Mouse (Mus musculus) 416B (cell line): ENCODE measurements around the gene Phactr1.
"Not testable (repeated sequence)": the region's sequence is repeated elsewhere in the genome, so short reads cannot be mapped to it uniquely, and the experiment has no call there.

Source experiments
- DNase-seq: peaks from one replicate; pipeline ENCODE4 v3.0.0; 2011; ENCODE audit warnings: low read depth

Gene Phactr1

DNA sequence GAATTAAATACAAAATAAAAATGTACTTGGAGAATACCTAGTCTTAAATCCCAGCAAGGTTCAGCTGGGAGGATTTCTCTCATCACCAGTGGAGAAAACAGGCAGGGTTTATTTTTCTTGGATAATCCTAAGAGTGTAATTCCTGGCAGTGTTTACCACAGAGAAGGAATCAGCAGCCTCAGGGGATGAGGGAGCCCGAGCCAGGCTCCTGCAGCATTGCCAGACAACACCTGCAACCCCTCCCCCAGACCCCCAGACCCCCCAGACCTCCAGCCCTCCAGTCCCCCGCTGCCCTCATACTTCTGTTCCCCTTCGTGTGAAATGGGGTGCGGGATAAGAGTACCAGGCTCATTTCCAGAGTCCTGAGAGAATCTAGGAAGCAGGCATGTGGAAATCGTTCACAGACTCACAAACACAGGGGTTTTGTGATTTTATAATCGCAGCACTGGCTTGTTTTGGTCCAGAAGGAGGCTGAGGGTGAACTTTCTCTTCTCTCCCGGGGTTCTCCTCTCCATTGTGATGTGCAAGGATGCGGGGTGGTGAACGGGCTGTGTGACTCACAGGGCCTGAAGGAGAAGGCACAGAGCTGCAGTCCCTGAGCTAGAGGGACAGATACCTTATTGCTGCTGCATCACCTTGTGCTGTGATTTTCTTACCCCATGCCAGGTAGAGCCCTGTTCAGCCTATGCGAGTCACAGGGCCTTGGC is 249.3 kb downstream of the Phactr1 start:
- no peak for DNase-seq

DNA sequence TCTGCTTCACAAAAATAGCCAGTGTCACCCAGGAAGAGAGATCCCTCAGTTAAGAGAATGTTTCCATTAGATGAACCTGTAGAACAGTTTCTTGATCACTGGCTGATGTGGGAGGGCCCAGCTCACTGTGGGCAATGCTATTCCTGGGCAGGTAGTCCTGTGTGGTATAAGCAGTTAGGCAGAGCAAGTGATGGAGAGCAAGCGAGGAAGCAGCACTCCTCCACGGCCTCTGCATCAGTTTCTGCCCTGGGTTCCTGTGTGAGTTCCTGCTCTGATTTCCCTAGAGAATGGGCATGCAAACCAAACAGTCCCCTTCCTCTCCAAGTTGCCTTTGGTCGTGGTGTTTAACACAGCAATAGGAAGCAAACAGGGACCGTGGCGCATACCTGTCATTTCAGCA is 251.6 kb downstream of the Phactr1 start:
- no peak for DNase-seq

DNA sequence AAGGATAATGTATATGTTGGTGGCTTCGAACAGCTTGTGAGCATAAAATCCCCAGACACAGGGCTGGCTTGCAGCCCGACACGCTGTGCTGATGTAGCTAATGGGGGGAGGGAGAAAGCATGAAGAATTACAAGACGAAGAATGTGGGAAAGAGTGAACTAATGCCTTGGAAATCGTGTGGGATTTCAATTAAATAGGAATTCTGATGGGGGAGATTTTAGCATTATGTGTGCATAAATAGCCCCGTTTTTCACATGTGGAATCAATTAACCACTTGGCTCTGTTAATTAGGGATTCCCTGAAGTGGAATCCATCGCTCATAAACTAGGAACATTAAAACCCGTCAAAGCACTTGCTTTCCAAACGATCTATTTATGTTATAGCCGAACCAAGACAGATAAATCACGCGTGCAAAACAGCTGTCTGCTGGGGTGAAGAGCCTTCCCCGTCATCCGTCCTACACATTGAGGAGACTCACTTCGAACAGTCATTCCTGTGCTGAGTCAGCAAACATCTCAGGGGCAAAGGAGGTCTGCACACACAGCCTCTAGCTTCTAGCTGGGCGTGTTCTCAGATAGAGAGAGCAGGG is 254.2 kb downstream of the Phactr1 start:
- no peak for DNase-seq

DNA sequence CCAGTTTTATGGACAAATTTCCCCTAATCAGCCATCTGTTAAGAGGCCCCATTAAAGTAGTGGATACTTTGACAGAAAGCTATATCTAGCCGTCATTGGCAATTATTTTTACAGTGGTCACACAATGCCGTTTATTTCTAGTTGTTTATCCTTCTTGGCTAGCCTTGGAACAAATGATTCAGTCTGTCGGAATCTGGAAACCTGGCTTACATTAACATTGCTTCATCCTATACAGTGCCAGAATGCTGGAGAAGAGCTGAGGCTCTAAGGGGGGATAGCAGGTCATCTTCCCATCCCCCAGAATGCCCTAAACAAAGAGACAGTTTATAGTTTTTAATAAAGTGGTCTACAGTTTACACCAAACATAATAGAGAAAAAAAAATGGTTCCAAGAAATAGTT is 257.4 kb downstream of the Phactr1 start:
- DNase-seq: no peak

DNA sequence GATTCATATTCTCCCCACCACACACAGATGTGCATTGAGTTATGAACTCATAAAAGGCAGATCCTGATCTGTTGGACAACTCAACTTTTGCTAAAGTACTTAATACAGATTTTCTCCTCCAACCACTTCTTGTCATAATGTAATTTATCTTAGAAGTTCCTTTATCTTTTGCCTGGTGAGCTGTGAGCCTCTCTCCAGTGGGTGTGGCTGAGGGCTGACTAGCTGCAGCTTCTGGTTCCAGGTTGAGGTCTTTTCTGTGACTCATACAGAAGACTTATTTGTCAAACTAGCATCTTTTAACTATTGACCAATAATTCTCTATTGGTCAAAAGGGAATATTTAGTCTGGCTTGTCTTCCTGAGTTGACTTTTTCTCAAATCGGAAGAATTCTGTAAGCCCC is 257.9 kb downstream of the Phactr1 start:
- DNase-seq: no peak

DNA sequence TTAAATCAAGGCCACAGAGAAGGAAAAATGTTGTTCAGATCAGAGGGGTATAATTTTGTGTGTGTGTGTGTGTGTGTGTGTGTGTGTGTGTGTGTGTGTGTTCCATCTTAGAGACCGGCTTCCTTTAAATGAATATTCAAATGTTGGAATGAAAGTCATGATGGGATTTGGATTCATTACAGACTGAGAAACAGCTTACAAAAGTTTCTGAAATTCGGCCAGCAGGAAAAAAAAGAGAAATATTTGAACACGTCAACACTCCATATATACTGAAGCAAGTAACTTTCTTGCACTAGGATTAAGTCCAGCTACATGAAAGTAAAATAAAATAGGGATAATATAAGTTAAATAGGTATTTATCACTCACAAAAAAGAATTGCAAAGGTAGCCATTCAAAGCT is 259.8 kb downstream of the Phactr1 start:
- DNase-seq: no peak

DNA sequence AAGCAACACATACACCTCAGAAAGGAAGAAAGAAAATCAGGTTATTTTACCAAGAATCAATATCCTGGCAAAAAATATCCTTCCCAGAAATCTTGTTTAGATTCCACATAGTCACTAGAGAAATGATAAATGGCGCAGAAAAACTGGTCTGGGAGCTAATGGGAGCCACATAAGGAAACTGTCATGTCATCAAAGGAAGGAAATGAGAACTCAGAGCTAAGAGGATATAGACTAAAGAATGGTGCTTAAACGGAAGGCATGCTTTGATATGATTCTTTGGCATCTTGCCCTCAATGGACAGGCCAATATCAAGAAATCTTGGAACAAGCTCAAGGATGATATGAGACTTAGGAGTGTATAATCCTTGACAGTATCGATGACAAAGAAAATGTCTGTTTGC is 263.7 kb downstream of the Phactr1 start:
- DNase-seq: peak; percentile 5

DNA sequence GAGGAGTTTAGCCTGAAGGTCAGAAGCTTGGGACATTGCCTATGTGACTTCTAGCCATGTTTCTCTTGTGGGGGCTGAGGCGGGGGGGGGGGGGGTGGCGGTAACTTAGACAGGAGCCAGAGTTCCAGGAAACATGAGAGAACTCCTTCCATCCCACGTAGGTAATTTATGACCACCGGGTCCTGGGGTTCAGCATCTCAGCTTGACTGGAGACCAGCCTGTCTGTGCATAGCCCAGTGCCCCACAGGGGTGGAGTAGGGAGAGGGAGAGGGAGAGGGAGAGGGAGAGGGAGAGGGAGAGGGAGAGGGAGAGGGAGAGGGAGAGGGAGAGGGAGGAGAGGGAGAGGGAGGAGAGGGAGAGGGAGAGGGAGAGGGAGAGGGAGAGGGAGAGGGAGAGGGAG is 264.8 kb downstream of the Phactr1 start:
- not testable (repeated sequence) for DNase-seq

DNA sequence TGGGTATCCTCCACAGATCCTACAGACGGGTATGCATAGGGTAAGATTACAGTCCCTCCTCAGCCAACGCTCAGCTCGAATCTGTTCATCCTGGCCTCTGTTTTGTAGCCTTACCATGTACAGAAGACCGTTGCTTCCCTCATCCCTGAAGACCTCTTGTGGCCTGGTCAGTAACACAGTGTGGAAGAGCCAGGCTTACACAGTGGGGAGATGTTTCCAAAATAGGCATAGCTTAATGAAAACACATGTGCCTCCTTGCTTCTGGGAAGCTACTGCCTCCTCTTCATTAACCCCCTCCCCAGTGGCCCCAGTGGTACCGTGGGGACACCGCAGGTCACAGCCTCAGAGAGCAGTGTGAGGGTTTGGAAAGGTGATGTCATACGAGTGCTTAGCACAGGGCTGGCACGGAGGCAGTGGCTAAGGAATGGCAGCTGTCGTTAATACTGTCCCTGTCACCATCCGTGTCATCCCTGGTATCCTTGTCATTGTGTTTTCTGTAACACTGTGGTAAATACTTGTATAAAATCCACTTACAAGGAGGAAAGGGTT is 268.4 kb downstream of the Phactr1 start:
- DNase-seq: no peak

DNA sequence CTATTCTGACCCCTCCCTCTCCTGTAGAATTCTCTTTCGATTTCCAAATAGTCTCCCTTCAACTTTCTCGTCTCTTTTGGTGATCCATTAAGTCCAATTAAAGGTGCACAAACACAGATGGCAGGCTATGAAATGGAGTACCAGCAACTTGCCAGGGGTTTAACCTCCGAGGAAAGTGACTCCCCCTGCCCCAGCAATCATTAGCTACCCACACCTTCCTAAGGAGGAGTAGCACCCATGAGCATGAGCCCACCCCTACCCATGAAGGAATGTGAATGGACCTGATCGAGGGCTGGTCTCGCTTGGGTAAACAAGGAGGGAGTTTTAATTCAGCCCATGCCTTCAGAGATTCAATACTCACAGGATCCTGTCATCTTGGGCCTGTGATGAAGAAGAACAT is 268.9 kb downstream of the Phactr1 start:
- DNase-seq: no peak

DNA sequence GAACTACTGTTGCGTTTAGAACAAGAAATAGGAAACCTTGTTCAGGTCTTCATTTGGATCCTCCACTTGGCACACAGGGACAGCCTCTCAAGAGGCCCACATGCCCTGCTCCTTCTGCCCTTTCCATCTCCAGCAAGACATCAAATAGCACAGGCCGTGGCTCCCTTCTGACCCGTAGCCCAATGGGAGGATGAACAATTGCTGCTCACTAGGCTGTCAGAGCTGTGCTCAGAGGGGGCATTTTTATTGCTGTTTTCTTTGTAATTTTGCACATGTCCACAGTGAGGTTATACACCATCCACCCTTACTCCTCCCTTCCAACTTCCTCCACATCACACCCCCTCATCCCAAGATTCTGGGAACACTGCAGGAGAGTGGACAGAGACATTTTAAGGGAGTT is 269.6 kb downstream of the Phactr1 start:
- DNase-seq: no peak

DNA sequence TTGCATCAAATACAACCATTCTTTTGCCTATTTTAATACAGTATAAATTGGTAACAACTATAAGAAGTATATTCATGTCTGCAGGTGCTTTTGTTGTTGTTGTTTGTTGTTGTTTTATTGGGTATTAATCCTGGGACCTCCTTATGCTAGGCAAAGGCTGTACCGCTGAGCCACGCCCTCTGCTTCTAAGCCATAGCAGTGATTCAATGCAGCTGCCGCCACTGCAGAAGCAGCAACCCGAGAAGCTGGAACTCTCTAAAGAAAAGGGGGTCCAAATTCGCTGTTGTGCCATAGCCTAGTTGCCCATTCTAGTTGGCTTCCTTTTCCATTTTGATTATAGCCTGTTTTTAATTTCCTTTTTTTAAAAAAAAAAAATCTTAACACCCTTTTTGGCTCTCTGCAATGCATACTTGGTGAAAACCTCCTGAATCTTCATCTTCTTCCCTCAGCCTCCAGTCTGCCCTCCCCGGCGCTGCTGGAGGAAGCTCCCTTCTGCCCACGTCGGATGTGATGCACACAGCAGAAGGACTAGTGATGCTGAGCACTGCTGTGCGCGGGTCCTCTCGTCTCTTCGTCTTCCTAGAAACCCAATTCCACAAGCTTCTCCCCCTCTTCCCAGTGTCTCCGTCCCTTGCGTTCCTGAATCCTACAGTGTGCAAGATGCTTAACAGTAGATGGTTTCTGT is 271.8 kb downstream of the Phactr1 start:
- no peak for DNase-seq

DNA sequence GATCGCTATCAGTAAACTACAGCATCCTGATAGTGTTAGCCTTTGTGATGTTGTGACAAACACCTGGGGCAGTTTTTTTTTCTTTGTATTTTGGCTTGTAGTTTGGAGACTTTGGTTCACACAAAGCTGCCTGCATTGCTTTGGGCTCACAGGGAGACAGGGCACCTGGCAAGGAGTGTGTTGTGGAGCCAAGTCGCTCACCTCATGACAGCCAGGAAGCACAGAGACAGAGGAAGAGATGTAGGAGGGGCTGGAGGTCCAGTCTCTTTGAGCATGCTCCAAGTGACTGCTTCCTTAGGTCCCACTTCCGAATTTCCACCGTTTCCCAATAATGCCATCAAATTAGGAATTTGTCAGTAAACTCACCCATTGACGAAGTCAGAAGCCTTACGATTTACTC is 272.6 kb downstream of the Phactr1 start:
- DNase-seq: no peak

DNA sequence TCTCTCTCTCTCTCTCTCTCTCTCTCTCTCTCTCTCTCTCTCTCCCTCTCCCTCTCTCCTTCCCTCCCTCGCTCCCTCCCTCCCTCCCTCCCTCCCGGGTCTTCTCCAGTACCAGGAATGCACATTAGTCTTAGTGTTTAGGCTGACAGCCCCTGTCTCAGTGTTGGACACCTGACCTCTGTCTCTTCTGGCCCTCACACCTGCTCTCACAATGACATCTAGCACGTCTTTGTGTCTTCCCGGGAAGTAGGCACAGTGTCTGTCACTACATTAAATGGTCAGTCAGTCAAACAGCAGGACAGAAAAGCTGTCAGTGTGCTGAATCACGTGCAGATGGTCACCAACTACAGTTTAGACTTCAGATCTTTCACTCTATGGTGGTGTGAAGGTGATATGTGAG is 273.7 kb downstream of the Phactr1 start:
- no peak for DNase-seq

DNA sequence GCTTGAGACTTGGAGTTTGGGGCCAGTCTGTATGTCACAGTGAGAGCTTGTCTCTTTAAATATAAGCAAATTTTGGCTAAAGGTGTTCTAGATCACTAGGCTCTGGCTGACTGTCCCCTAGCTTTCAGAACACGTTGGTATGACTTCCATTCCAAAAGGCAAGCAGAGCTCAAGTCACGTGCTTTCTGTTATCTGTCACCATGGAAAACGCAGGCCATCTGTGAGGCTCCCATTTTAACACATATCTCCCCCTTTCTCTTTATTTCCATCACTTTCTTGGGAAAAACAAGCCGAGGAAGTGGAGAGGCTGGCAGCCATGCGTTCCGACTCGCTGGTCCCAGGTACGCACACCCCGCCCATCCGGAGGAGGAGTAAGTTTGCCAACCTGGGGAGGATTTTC is 275.9 kb downstream of the Phactr1 start:
- DNase-seq: no peak

DNA sequence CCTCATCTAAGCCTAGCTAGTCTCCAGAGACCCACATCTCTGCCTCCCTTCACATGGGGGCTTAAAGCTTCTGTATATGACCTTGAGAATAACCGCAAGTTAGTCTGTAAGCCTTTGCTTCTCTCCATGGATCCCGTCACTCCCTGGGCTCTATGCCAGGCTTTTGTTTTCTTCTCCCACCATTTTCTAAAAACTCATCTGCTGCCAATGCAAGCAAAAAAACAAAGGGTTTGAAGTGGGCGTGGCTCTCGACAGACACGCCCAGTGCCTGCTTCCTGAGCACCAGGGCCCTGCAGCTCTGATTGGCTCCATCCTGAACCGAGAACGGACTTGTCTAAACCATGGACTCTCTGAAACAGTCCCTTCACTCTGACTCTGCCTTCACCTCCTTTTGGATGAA is 277.4 kb downstream of the Phactr1 start:
- DNase-seq: no peak

DNA sequence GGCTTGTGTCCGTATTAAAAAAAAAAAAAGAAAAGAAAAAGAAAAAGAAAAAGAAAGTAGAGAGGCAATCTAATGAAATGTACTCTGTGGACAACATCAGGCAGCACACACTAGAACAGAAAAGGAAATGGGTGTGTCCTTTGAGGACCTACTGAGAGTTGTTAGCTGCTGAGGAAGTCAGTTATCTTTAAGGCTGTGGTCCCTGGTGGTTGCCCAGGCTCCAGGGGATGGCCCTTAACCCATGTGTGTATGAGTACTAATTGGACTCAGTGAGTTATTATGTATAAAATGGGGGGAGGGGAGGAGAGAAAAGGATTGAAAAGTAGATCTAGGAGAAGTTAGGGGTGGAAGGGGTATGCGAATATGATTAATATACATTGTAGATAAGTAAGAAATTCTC is 278.4 kb downstream of the Phactr1 start:
- no peak for DNase-seq

DNA sequence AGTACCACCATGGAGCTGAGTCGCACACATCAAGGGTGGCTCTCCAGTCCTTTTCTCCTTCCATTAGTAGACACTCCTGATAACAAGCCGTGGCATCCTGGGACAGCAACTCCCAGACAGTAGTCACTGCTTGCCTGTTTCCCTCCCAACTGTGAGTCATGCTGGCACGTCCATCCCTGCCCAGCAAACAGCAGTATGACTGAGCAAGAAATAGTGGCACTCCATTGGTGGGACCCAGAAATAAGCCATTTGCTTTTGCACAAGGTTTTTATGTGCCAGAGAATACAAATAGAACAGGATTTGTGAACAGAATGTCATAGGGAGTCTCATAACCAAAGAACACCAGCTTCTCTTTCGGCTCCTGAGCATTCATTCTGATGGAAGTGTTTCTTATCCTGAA is 281.1 kb downstream of the Phactr1 start:
- DNase-seq: no peak

DNA sequence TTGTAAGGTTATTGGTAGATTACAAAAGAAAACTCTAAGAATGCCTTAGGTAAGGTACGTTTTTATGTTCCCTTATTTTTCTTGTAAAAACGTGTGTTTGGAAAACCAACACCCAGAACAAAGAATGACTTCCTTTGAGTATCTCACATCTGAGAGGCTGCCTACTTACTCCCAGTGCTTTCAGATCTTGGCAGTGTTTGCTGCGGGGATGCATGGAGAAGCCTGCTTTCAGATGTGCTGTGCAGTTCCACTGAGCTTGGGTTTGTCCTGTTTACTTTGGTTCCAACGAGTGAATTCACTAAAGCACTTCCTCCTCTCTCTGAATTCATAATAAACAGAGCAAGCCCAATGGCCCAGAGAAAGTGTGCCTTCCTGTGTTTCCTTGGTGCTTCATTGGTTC is 288.1 kb downstream of the Phactr1 start:
- DNase-seq: no peak

DNA sequence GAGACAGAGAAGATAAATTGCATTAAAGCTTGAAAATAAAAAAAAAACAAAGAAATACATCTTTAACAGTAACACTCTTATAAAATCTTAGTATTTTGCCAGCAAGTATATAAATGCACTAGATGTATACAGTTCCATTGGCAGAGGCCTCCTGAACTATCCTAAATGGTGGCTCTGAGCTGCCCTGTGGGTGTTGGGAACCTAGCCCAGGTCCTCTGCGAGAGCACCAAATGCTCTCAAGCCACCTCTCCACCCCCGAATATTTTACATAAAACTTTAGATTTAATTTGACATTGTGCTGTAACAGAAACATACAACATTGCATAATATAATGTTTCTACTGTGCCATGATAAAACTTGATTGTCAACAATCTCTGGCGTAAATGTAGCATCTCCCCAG is 293.1 kb downstream of the Phactr1 start:
- no peak for DNase-seq

DNA sequence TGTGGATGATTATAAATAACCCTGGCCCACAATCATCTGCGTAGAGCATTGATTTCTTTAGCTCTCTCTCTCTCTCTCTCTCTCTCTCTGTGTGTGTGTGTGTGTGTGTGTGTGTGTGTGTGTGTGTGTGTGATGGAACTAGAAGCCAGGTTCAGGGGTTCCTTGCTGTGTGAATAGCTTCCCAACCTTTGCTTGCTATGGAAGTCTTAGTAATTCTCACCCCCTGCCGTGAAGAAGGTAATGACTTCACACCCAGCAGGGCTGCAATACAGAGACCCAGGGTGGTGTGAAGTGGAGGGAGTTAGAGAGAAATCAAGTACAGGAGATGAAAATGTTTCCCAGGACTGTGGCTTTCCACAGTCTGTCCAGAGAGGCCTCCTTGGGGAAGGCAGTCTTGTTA is 293.5 kb downstream of the Phactr1 start:
- no peak for DNase-seq

DNA sequence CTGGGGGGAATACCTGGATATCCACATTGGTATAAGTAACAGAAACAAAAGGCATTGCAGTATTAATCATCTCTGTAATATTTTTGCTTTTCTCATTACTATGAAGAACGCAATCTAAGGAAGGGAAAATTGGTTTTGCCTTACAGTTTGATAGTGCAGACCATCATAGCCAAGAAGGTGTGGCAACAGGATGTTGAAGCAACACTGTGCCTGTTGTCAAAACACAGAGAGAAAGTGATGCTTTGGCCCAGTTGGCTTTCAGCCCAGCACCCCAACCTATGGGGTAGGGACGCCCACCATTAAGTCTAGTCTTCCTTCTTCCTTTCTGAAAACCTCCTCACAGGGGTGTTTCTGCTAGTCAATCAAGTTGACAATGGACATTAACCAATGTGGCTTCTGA is 294.1 kb downstream of the Phactr1 start:
- peak; percentile 31 for DNase-seq

DNA sequence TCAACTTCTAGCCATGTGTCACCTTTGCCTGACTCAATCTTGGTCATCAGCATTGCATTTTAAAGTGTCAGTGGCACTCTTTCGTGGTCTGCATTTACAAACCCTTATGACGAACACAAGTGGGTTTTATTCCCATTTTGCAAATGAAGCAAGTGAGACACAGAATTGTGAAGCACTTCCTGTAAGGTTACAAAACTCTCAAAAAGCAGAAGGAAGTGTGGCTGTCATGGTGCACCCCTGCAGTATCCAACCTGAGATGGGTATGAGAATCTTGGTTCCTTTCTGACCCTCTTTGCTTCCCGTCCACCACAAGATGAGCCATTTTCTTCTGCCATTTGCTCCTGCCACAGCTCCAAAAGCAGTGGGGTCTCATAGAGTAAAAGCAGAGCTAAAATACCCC is 295.7 kb downstream of the Phactr1 start:
- peak; percentile 70 for DNase-seq
